Mouse (Mus musculus) right cerebral cortex, adult 2 months (tissue): ENCODE measurements around the gene Fbxo48.

Experiments
- DNase-seq, 2 experiments: peaks; one replicate each; pipeline ENCODE4 v3.0.0; 2021 to 2022; ENCODE audit warnings: low spot score in 2 of 2

The Fbxo48 gene

GRCm38 (mm10) chr11:16969650-16970049 is 18.5 kb downstream of the Fbxo48 start:
- DNase-seq = no peak

GRCm38 (mm10) chr11:16972027-16972426 is 20.9 kb downstream of the Fbxo48 start:
- no peak for DNase-seq

- peak; percentile 22 to 48 for DNase-seq
These were observed 21.9 kb downstream of the Fbxo48 start for GRCm38 (mm10) chr11:16973086-16973485.

- DNase-seq = no peak
These were observed 25.8 kb downstream of the Fbxo48 start for GRCm38 (mm10) chr11:16976937-16977336.

- DNase-seq = no peak
These were observed 26.4 kb downstream of the Fbxo48 start for GRCm38 (mm10) chr11:16977611-16978010.

- DNase-seq = no peak
These were observed 27.1 kb downstream of the Fbxo48 start for GRCm38 (mm10) chr11:16978161-16978707.

- DNase-seq = no peak
These were observed 35.5 kb downstream of the Fbxo48 start for GRCm38 (mm10) chr11:16986550-16987187.

GRCm38 (mm10) chr11:16987745-16988328 is 36.7 kb downstream of the Fbxo48 start:
- DNase-seq = no peak

- no peak for DNase-seq
These were observed 38.7 kb downstream of the Fbxo48 start for GRCm38 (mm10) chr11:16989885-16990284.

- no peak for DNase-seq
These were observed 41.7 kb downstream of the Fbxo48 start for GRCm38 (mm10) chr11:16992880-16993279.

- DNase-seq = no peak
These were observed 45.6 kb downstream of the Fbxo48 start for GRCm38 (mm10) chr11:16996818-16997217.

GRCm38 (mm10) chr11:16997465-16997864 is 46.3 kb downstream of the Fbxo48 start:
- DNase-seq = no peak

- DNase-seq = no peak
These were observed 48.2 kb downstream of the Fbxo48 start for GRCm38 (mm10) chr11:16999387-16999786.

GRCm38 (mm10) chr11:16999933-17000332 is 48.8 kb downstream of the Fbxo48 start:
- DNase-seq = no peak

- no peak for DNase-seq
These were observed 49.5 kb downstream of the Fbxo48 start for GRCm38 (mm10) chr11:17000353-17001334.

GRCm38 (mm10) chr11:17002739-17003373 is 51.7 kb downstream of the Fbxo48 start:
- DNase-seq = no peak

GRCm38 (mm10) chr11:17003757-17004156 is 52.6 kb downstream of the Fbxo48 start:
- DNase-seq = no peak
